Mouse (Mus musculus): ENCODE results near the gene Nfx1. TPM values are rescaled to one million over a fixed set of nuclear protein-coding genes. Genes with fewer than 3 reads are reported as not detected.

Gene Nfx1
- total and polyA plus RNA-seq, 2 experiments from 2014 or later, result 58.6 to 63.8 TPM

DNA sequence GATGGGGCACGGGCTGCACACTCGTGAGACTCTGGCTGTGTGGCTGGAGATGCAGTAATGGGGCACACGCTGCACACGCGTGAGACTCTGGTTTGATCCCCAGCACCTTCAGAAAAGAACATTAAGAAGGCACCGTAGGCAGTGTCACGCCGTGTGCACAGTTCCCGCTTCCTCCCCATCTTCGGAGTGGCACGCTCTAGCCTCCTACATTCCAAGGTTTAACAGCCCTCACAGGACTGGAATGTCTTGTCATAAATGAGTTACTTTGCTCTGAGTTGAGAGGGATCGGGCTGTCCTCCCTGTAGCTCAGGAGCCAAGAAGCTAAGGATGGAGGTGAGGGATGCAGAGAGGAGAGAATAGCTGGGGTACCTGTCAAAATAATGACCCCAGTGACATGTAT lies 72.2 kb downstream of the Nfx1 start:
- no peak overlapping the region for H3K27ac ChIP-seq
- ATAC-seq (no peak), DNase-seq (ENCODE audit: low spot score) (no peak)
- no peaks in the 10 kb centered on the region for H3K27me3 ChIP-seq (ENCODE audit: insufficient read depth, low read length)
- no peak overlapping the region for H3K4me2 ChIP-seq (ENCODE audit: low read depth, low read length)
- H3K9me3 ChIP-seq (ENCODE audit: low read length), result no peaks in the 10 kb centered on the region
- 89% methylated on average over 12 of the region's 12 CpGs for WGBS
- H3K9ac ChIP-seq (replicated peaks; ENCODE audit: low read length), result no peak overlapping the region
- H3K36me3 ChIP-seq (ENCODE audit: insufficient read depth, low read length), result no peaks in the 10 kb centered on the region
- TF ChIP-seq CTCF (IDR thresholded peaks at IDR 0.05; ENCODE audit: low read depth), result no peak
- no peak overlapping the region for H3K4me3 ChIP-seq (ENCODE audit: low read length)
- no peaks in the 10 kb centered on the region for H3K4me1 ChIP-seq (ENCODE audit: insufficient read depth, low read length)

DNA sequence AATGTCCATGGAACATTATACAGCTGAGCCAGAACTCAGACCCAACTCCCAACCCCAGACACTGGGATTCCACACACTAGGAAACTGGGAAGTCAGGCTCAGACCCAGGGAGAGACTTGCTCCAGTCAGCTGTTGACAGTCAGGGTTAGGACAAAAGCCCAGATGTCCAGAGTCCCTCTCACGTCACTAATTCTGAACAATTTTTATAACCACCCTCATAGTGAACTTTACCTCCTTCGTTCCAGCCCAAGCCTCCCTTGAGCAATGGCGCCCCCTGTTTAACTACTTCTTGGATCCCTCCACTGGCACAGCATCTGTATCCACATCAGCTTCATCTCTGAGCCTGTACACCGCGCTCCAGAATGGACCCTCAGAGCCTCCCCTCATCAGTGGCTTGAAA lies 73.3 kb downstream of the Nfx1 start:
- H3K36me3 ChIP-seq (ENCODE audit: insufficient read depth, low read length), result no peaks in the 10 kb centered on the region
- DNase-seq (ENCODE audit: low spot score), result no peak
- no peaks in the 10 kb centered on the region for H3K4me1 ChIP-seq (ENCODE audit: insufficient read depth, low read length)
- H3K27me3 ChIP-seq (ENCODE audit: insufficient read depth, low read length), result no peaks in the 10 kb centered on the region
- no peaks in the 10 kb centered on the region for H3K9me3 ChIP-seq (ENCODE audit: low read length)
- TF ChIP-seq CTCF (IDR thresholded peaks at IDR 0.05; ENCODE audit: low read depth), result no peak
- no peak overlapping the region for H3K9ac ChIP-seq (replicated peaks; ENCODE audit: low read length)
- H3K4me2 ChIP-seq (ENCODE audit: low read depth, low read length), result no peak overlapping the region
- no peak overlapping the region for H3K27ac ChIP-seq
- WGBS, result 80% methylated on average over 5 of the region's 5 CpGs
- H3K4me3 ChIP-seq (ENCODE audit: low read length), result no peak overlapping the region
- no peak for ATAC-seq

DNA sequence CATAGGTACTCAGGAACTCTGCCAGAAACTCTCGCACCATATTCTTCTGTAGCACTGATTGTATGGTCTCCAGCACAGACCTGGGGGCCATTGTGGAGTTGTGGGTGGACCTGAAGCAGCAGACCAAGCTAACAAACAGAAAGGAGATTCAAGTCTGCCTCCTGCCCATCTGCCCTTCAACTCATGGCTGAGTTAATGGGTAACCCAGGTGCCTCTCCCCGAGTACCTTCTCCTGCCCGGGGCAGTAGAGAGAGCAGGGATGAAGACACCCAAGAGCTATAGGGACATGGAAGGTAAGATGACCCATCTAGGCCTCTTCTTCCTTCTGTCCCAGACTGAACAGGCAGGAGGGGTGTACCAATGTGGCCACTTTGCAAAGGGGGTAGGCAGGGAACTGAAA lies 74.6 kb downstream of the Nfx1 start:
- H3K9ac ChIP-seq (replicated peaks; ENCODE audit: low read length), result no peak overlapping the region
- WGBS, result 86% methylated on average over 3 of the region's 3 CpGs
- no peaks in the 10 kb centered on the region for H3K36me3 ChIP-seq (ENCODE audit: insufficient read depth, low read length)

DNA sequence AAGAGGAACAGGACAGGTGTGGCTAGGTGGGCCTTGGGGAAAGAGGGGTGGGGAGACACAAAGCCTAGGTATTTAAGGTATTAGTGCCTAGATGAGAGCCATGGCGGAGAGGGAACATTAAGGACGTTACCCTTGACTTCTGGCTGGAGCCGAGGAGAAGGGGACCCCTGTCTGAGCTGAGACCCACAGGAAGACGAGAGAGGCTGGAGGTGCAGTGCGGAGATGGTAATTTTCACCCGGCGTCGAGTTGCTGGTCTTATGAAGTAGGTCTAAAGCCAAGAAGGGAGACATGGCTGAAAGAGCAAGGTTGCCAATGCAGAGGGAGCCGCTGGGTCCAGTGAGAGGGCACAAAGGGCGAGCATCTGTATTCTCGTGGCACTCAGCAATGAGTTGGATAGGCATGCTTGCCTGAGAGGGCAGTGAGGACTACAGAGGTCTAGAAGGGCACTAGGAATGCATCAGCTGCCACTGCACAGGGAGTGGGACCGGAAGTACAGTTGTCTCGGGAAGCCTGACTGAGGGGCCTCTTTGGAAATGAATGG lies 75.6 kb downstream of the Nfx1 start:
- H3K4me3 ChIP-seq (ENCODE audit: low read length), result no peak overlapping the region
- no peak for TF ChIP-seq CTCF (IDR thresholded peaks at IDR 0.05; ENCODE audit: low read depth)
- no peaks in the 10 kb centered on the region for H3K36me3 ChIP-seq (ENCODE audit: insufficient read depth, low read length)
- no peak overlapping the region for H3K9ac ChIP-seq (replicated peaks; ENCODE audit: low read length)
- DNase-seq (ENCODE audit: low spot score) (no peak), ATAC-seq (no peak)
- no peak overlapping the region for H3K4me2 ChIP-seq (ENCODE audit: low read depth, low read length)
- no peaks in the 10 kb centered on the region for H3K4me1 ChIP-seq (ENCODE audit: insufficient read depth, low read length)
- 82% methylated on average over 13 of the region's 13 CpGs for WGBS
- H3K27me3 ChIP-seq (ENCODE audit: insufficient read depth, low read length), result no peaks in the 10 kb centered on the region
- no peak overlapping the region for H3K27ac ChIP-seq
- no peaks in the 10 kb centered on the region for H3K9me3 ChIP-seq (ENCODE audit: low read length)

More for the DNA sequence above, 74.6 kb downstream of the Nfx1 start:
- Histone ChIP-seq H3K4me2 (ENCODE audit: low read depth, low read length) (no peak overlapping the region), H3K27ac (no peak overlapping the region), H3K4me3 (ENCODE audit: low read length) (no peak overlapping the region), H3K9me3 (ENCODE audit: low read length) (no peaks in the 10 kb centered on the region), H3K4me1 (ENCODE audit: insufficient read depth, low read length) (no peaks in the 10 kb centered on the region), H3K27me3 (ENCODE audit: insufficient read depth, low read length) (no peaks in the 10 kb centered on the region)
- no peak for TF ChIP-seq CTCF (IDR thresholded peaks at IDR 0.05; ENCODE audit: low read depth)
- DNase-seq (ENCODE audit: low spot score), result no peak
- ATAC-seq, result no peak

DNA sequence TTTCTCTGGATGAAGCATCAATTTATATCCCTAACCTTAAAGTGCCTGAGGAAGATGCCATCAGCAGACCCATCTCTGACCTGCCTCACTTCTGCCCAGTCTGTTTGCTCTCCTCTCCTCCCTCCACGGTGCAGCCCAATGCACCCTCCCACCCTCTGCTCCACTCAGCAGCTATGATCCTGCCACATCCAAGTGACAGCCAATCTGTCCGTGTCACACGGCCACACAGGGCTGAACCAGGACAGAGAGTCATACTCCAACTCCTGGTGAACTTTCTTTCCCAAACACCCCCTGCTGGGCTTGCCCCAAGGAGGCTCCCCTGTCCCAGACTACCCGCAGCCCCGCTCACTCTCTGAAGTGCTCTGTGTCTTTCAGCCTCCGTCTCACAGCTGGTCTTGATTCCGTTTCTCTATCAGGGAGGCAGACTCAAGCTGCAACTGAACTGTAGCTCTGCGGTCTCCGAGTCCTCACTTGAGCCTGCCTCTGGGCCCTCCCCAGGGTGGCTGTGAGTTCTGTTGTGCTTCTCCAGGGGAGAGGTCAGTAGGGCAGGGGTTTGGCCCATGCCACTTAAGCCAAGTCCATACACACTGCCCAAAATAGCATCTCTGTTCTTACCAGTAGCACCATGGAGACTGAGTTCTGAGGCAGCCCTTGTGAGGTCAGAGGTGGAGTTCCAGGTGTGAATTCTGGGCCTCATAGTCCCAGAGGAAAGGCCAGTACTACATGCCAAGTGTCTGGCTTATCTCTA lies 77.0 kb downstream of the Nfx1 start, which contains the start of gene Aqp7:
Aqp7 (minus strand) TSS at position 616 of the 748 bp plus-strand sequence.
- H3K9ac ChIP-seq (replicated peaks; ENCODE audit: low read length), result no peak within 1 kb of the TSS
- DNase-seq (ENCODE audit: low spot score) (no peak), ATAC-seq (no peak)
- TF ChIP-seq CTCF (IDR thresholded peaks at IDR 0.05; ENCODE audit: low read depth), result no peak
- no peak within 1 kb of the TSS for H3K4me2 ChIP-seq (ENCODE audit: low read depth, low read length)
- no peaks in the 10 kb centered on the region for H3K36me3 ChIP-seq (ENCODE audit: insufficient read depth, low read length)
- H3K4me3 ChIP-seq (ENCODE audit: low read length), result no peak within 1 kb of the TSS
- no peak within 1 kb of the TSS for H3K27ac ChIP-seq
- 43% methylated on average over 9 of the region's 9 CpGs for WGBS
- no peaks in the 10 kb centered on the region for H3K27me3 ChIP-seq (ENCODE audit: insufficient read depth, low read length)
- no peaks in the 10 kb centered on the region for H3K9me3 ChIP-seq (ENCODE audit: low read length)
- H3K4me1 ChIP-seq (ENCODE audit: insufficient read depth, low read length), result no peaks in the 10 kb centered on the region

DNA sequence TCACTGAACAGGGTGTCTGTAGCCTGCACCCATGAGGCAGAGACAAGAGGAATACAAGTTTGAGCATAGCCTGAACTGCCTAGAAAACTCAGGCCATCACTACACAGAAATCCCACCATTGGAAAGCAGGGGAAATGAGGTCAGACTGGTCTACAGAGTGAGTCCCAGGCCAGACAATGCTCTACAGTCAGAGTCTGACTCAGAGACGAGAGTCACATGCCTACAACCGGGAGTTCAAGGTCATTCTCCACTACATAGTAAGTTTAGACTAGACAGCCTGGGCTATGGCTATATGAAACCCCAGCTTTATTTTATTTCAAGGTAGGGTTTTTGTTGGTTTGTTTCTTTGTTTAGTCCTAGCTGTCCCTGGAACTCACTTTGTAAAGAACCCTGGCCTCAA lies 78.2 kb downstream of the Nfx1 start:
- H3K27me3 ChIP-seq (ENCODE audit: insufficient read depth, low read length), result no peaks in the 10 kb centered on the region
- no peak overlapping the region for H3K4me3 ChIP-seq (ENCODE audit: low read length)
- H3K27ac ChIP-seq, result no peak overlapping the region
- H3K4me1 ChIP-seq (ENCODE audit: insufficient read depth, low read length), result no peaks in the 10 kb centered on the region
- 56% methylated on average over 2 of the region's 2 CpGs for WGBS
- no peak overlapping the region for H3K4me2 ChIP-seq (ENCODE audit: low read depth, low read length)
- TF ChIP-seq CTCF (IDR thresholded peaks at IDR 0.05; ENCODE audit: low read depth), result no peak
- H3K36me3 ChIP-seq (ENCODE audit: insufficient read depth, low read length), result no peaks in the 10 kb centered on the region
- ATAC-seq, result no peak
- no peak for DNase-seq (ENCODE audit: low spot score)
- no peaks in the 10 kb centered on the region for H3K9me3 ChIP-seq (ENCODE audit: low read length)
- H3K9ac ChIP-seq (replicated peaks; ENCODE audit: low read length), result no peak overlapping the region
